Mouse (Mus musculus): Measurements from ENCODE around the gene Swap70.

DNA sequence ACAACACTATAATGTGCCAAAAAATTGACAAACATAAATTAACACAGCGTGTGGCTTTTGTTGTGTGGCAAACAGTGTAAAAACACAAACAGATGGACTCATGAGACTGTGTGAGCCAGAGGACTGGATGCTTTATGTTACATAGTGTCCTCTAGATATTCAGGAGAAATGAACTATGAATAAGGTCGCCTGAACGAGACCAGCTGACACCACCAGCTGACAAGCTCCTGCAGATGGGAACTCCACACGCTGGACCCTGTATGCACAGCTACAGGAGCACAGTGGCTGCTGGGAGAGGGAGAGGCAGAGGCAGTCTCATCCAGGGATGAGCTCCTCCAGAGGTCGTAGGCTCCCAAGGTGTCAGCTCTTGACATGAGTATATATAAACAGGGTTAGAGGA is 99.6 kb downstream of the Swap70 start:
- TF ChIP-seq POLR2A (IDR thresholded peaks at IDR 0.05; ENCODE audit: control insufficient read depth in 1 of 2, insufficient read depth in 1 of 2, low read depth in 1 of 2, low read length in 2 of 2, poor library complexity in 1 of 2), result no peak
- TF ChIP-seq GABPA (IDR thresholded peaks at IDR 0.05; ENCODE audit: low read depth, low read length), result no peak
- no peak for TF ChIP-seq TAL1 (IDR thresholded peaks at IDR 0.05; ENCODE audit: low read length)
- no peak for TF ChIP-seq JUND (IDR thresholded peaks at IDR 0.05; ENCODE audit: low read depth, low read length)
- TF ChIP-seq ZMIZ1 (IDR thresholded peaks at IDR 0.05; ENCODE audit: low read depth, low read length), result no peak
- TF ChIP-seq USF2 (IDR thresholded peaks at IDR 0.05; ENCODE audit: borderline replicate concordance in 1 of 2, insufficient read depth in 1 of 2, low read depth in 1 of 2, low read length in 2 of 2), result no peak
- TF ChIP-seq TCF12 (IDR thresholded peaks at IDR 0.05; ENCODE audit: low read depth, low read length), result no peak
- no peak for TF ChIP-seq ETS1 (IDR thresholded peaks at IDR 0.05; ENCODE audit: low read depth, low read length)
- no peak for TF ChIP-seq CTCF (IDR thresholded peaks at IDR 0.05 in 2 of 3, conservative IDR thresholded peaks at IDR 0.05 in 1 of 3; ENCODE audit: control insufficient read depth in 1 of 3, insufficient read depth in 1 of 3, low read depth in 2 of 3, low read length in 3 of 3, poor library complexity in 1 of 3, severe bottlenecking in 1 of 3)
- no peak for TF ChIP-seq MAFK (IDR thresholded peaks at IDR 0.05; ENCODE audit: borderline replicate concordance, low read depth, low read length)
- TF ChIP-seq RAD21 (IDR thresholded peaks at IDR 0.05; ENCODE audit: low read depth, low read length), result no peak
- TF ChIP-seq UBTF (IDR thresholded peaks at IDR 0.05; ENCODE audit: borderline replicate concordance, insufficient read depth, low read depth, low read length), result no peak
- TF ChIP-seq NRF1 (IDR thresholded peaks at IDR 0.05; ENCODE audit: insufficient read depth, low read depth, low read length, poor library complexity, severe bottlenecking), result no peak
- no peak for TF ChIP-seq E2F4 (IDR thresholded peaks at IDR 0.05; ENCODE audit: borderline replicate concordance, low read depth, low read length)
